Mouse (Mus musculus) hindlimb bud, embryonic 11.5 days (tissue): ENCODE data around the gene Zfp526.

Experiments
- DNase-seq: peaks from one replicate; pipeline ENCODE4 v3.0.0-alpha.2; 2012; ENCODE audit warnings: low read depth, low spot score; ENCODE audit errors: extremely low spot score

Gene Zfp526

DNA sequence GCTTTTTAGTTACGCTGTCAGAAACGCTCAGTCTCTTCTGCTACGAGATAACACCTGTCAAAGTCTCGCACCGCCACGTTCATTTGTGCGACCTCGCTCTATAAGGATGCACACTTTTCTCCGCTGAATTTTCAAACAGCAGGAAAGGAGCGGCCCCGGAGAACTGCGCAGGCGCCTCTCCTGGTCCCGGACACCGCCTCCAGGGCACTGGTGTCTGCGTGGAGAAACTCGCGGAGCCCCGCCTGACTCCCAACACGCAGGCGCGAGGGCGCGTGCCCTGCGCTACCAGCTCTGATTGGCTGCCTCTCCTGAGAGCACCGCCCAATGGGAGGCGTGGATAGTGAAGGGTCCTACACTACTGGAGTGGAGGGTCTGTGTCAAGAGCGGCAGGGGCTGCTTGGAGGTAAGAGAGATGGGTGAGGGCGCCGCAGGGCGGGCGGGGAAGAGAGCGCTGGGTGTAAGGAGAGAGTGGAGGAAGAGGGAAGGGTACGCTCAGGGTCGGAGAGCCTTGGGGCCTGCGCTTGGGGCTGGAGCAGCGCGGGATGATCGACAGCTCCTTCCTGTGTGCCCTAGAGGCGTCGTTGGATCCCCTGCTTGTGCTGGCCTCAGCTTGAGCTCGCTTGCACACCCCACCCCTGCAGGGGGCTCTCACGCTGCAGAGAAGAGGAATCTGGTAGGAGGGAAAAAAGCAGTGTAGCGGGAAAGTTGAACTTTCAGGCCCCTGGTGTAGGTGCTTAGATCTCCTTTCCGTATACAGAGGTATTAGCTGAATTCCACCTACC, at the start of gene Zfp526:
Gene Zfp526, plus strand, starts transcription at position 324 of the 782 bp plus-strand sequence.
- DNase-seq: peak; percentile 93

DNA sequence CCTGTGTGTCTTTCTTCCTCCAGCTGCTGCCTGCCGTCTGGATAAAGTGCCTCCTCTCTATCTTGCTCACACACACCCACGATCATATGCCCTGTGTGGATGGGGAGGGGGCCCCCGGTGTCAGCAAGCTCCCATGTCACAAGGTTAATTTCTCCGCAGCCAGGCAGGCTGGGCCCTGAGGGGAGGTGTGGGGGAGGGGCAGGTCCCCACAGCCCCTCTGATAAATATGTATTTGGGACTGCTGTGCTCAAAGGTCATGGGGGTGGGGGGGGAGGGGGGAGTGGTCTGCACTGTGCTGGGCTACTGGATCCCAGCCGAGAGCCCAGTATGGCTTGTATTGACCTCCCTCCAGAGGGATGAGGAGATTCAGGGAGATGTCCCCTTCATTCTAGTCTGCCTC, 48.6 kb upstream of the Zfp526 start:
- no peak for DNase-seq

DNA sequence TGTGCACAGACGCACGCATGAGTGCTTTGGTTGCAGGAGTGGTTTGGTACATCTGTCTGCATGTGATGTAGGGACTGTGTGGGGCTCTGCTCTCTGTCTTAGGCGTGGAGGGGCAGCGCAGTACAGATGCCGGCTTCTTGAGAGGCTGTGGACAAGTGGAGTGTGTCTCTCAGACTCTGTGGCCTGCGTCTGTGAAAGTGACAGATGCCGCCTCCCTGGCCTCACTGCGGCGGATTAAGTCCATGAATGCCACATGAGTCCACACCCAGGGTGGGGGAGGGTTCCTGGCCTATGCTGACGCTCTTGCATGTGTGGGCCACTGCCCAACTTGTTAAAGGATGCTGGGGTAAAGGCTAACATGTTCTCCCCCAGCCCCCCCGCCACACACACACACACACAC, 46.9 kb upstream of the Zfp526 start:
- DNase-seq: no peak

DNA sequence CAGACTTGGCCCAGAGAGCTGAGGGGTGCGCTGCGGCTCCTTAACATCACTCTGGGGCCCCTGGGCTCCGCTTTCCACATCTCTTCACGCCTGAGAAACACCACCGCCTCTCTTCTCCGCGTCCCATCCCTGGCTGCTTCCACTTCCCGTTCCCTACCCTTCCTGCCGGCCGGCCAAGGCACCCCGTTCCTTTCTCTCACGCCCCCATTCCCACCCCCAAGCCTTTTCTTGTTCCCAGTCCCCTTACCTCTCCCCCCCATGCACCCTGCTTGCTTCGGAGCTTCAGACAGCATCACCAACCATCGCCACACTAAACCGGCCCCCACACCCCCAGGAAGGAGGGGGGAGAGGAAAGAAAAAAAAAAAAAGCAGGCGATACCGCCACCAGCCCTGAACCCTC, 42.9 kb upstream of the Zfp526 start:
- DNase-seq: no peak

DNA sequence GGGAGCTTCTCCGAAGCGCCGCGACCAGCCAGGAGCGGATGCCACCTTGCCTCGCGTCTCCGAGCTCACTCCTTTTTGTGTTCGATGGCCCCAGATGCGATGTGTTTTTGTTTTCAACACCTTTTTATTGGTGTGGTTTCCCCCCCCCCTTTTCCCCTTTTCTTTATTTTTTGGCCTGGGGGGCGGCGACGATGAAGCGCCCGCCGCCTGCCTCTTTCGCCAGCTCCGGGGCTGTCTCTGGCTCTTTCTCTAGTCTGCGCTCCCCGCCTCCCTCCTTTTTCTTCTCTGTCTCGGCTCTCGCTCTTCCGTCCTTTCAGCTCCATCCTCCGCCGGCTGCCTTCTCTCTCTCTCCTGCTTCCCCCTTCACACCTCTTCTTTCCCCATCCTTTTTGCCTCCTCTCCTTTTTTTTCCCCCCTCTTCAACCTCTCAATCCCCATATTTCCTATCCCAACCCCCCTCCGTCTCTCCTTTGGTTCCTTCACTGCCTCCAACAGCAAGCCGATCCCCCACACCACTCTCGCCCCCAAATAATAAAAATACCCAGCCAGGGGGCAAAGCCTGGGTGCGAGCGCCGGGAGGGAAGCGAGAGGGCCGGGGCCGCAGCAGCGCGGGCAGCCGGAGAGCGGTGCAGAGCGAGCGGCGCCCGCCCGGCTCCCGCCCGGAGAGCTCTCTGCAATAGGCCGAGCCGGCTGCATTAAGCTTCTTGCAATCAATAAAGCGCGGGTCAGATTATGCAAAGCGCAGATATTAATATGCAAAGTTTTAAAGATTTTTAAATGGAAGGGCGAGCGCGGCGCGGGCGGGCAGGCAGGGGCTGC, 42.2 kb upstream of the Zfp526 start:
- no peak for DNase-seq

DNA sequence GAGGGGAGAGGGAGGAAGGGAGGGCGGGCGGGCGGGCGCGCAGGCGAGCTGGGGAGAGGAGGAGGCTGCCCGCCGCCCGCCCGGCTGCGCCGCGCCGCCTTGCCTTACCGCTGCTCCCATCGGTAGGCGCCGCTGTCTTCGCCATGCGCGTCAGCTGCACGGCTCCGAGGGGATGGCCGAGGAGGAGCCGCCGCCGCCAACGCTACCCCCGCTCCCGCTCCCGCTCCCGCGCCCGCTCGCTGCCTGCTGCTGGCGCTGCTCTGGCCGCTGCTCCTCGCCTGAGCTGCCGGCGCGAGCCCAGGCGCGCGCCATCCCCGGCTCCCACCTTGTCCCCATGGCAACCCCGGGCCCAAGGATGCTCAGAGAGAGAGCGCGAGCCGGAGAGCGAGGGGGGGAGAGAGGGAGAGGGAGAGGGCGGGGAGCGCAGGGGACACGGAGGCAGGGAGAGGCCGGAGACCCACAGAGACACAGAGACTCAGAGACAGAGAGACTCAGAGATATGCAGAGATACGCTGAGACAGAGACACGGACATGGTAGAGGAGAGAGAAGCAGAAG, 41.5 kb upstream of the Zfp526 start, which contains the start of gene Pou2f2:
Gene Pou2f2, minus strand, starts transcription at position 121 of the 556 bp plus-strand sequence.
- DNase-seq: no peak

DNA sequence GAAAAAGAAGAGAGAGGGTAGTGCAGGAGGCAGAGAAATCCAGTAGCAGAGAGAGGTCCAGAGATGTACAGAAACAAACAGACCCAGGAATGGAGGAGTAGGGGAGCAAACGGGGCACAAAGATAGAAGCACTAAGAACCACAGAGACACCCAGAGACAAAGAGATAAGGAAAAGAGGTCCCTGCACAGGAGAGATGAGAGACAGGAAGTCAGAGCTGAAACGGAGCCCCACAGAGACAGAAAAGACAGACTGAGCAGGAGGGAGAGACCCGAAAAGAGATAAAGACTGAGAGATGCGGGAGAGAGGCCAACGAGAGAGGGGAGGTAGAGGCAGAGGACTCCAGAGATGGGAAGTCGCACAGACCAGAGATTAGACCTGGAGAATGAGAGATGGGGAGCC, 40.7 kb upstream of the Zfp526 start:
- no peak for DNase-seq

DNA sequence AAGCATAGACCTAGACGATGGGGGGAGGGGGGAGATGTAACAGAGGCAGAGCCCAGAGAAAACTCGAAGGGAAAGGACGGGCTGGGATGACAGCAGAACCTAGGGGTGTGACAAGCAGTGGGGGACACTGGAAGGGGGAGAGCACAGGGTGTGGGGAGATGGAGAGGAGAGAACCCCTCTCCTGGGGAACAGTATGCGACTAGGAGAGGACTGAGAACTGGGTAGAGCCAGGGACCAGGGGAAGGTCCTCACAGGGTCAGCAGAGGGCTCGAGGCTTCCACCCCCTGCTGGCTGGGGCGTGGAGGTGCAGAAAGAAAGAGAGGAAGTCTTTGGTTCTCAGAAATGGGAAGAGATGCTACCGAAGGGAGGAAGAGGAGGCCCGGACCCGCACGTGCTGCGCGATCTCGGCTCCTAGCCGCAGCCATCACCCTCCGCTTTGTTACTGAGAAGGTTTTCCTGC, 39.9 kb upstream of the Zfp526 start:
- no peak for DNase-seq

DNA sequence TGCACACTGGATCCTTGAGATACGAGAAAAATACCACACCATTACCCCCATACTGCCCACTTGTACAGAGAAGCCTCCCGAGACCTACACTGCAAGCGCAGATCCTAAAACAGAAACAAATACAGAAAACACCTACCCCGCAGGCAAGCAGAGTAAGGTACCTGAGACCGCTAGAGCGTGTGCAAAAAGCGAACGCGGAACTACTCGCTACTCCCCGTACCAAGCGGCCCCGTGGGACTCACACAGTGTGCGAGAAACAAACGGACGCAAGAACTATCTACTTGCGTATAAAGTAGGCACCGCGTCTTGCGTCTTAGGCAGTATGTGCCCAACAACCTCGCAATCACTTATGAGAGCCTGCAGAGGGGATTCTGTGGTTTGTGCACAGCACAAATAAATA, 39.4 kb upstream of the Zfp526 start:
- no peak for DNase-seq

DNA sequence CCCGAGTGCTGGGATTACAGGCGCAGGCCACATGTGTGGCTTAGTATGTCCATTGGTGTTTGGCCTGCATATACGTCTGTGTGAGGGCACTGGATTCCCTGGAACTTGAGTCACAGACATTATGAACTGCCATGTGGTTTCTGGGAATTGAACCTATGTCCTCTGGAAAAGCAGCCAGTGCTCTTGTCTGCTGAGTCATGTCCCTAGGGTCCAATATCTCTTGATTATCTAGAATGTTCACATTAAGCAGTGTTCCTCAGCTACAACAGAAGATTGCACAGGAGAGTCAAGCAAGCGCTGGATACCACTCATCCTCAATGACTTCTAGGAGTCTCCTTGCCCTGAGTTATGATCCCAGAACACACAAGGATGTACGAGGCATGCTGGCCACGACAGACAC, 37.1 kb upstream of the Zfp526 start:
- no peak for DNase-seq

DNA sequence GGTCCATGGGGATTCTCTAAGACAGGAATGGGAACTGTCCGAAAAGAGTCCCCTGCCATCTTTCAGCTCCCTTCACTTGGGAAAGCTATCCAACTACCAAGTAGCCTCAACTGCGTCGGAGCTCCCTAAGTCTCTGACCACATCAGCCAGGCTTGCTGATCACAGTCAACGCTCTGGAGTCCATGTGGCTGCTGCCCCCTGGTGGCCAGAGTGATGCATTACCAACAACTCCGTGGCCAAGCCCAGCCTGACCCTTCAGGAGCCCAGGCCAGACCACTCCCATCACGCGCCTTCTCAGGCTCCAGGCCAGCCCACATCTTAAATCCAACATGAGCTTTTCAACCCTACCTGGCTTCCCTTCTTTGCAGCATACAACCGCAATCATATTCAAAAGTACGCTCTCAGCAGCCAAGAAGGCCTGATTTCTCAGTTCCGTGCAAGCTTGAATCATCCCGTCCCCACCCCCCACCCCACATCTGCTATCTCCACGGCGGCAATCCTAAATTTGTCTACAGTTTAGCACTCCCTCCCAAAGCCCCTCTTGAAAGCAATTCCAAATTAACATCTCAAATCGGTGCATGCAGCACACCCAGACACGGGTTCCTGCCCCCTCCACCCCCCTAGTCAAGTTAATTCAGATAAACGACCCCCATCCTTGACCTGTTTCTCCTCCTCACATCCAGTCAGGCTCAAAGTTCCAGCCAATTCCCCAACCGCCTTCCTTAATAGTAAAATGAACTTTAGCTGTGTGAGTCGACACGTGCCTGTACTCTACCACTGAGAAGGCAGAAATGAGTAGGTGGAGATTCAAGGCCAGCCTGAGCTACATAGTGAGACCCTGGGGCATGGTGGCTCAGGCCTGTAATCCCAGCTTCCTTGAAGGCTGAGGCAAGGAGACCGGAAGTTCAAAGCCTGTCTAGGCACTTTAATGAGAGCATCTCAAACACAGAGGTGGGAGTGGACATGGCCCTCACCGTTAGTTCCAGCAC, 33.3 kb upstream of the Zfp526 start:
- DNase-seq: peak; percentile 75

DNA sequence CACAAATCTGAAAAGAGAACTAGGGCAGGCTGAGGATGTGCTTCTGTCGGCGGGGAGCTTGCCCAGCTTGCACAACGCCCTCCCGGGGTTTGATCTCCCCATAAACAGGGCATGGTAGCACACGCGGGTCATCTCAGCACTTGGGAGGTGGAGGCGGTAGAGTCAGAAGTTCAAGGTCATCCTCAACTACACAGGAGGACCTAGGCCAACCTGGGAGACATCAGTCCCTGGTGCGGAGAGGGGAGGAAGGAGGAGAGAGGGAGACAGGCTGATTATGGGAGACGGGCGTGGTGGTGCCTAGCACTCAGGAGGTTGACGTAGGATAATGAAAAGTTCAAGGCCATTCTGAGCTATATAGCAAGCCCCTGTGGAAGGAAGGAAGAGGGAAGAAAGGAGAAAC, 30.4 kb upstream of the Zfp526 start:
- no peak for DNase-seq

DNA sequence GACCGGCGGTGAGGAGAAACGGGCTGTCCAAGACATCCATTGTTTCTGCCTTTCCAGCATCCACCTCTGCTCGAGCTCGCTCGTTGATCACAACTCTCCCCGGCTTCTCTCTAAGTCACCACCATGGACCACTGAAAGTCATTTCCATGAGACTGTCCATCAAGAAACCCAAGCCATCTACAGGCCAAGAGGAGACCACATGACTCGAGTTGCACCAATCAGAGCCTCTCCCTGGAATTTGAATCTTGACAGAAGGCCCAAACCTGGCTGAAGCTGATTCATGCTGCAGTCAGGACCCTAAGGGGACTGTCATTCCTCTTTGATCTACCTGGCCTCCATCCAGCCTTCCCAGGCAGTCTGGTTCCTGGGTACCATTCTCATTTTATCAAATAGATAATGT, 29.1 kb upstream of the Zfp526 start:
- no peak for DNase-seq

DNA sequence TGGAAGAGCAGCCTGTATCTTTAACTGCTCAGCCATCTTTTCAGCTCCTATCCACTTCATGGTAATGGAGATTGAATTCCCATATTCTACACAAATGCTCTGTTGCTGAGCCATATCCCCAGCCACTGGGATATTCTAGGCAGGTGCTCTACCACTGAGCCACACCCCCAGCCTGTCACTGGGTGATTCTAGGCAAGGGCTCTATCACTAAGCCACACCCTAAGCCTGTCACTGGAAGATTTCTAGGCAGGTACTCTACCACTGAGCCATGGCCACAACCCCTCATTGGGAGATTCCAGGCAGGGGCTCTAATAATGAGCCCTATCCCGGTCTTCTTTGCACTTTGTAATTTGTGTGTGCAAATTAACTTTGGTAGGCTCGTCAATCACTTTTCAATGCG, 26.1 kb upstream of the Zfp526 start:
- DNase-seq: no peak

DNA sequence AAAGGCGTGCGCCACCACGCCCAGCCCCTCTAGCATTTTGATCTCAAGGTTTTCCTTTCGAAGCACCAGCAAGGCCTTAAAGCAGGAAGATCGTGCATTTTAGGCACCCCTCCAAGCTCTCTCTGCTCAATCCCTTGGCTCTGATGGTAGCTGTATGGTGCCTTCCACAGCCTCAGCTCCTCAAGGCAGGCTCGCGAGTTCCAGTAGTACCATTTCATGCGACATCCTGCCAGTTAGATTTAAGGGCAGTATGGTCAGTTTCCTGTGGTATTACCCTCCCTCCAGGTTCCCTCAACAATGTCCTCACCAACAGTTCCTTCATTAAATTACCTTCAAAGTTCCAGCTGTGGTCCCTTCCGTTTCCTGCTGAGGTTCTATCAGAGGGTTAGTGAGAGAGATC, 25.1 kb upstream of the Zfp526 start:
- DNase-seq: no peak

DNA sequence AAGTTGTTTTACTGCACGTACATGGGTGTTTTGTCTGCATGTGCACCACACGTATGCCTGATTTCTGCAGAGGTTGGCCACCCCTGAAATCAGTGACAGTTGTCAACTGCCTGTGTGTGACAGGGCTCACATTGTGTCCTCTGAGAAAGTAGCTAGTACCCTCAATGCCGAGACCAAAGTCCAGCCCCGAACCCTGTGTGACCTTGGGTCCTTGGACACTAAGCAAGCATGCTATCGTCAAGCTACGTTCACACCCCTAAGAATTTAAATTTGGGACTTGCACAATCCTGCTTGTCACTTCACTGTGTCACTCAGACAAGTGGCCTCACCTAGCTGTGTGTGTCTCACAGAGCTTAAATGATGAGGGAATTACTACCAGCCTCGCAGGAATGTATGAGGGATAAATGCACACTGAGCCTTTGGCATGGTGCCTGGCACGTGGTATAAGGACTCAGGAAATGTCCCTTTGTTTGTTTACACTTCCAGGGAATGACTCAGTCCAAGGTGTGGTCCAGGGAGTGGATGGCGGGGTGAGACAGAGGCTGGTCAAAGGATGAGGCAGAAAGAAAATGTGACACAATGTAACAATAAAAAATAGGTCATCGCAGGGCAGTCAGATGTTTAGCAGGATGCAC, 23.7 kb upstream of the Zfp526 start:
- no peak for DNase-seq

DNA sequence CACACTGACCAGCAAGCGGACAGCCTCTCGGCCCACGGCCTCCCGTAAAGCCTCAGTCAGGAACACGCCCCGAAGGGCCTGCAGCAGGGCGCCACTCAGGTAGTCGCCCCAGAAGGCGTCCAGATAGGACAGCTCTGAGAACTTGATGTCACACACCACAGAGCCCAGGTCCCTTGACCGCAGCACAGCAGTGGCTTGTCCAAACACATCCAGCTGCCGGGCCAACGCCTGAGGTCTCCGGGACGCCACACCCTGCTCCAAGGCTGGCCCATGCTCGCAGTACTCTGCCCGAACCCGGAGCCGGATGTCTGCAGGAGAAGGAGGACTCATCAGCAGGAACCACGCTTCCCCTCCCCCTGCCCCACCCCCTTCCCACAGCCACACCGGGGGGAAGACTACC, 17.6 kb upstream of the Zfp526 start:
- no peak for DNase-seq

DNA sequence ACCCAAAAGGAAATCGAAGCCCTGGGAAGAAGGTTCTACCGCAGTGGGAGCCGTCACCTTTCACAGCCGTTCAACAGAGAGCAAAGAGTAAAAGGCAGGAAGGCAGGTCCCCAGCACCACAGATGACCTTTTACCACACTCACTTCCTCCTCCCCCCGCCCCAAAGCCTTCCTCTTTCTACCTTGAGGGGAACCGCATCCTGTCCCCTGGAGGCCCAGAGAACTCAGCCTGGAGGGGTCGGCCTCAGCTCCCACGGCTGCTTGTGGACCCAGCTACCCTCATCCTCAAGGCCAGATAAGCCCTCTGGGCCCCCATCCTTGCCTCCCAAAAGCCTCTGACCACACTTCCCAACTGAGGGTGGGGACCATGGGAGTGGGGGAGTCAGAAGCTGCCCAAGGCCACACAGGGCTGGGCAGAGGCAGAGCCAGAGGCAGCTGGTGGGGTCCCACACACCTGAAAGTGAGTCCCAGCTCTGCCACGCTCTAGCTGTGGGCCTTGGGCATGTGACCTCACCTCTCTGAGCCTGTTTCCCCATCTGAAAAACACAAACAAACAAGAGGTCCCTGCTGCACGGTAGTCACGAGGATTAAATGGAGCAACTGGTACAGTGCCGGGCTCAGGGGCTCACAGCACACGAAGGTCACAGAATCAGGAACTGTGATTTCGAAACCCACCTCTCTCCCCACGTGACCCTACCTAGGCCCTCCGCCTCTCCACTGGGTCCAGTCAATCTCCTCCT, 15.7 kb upstream of the Zfp526 start:
- no peak for DNase-seq

DNA sequence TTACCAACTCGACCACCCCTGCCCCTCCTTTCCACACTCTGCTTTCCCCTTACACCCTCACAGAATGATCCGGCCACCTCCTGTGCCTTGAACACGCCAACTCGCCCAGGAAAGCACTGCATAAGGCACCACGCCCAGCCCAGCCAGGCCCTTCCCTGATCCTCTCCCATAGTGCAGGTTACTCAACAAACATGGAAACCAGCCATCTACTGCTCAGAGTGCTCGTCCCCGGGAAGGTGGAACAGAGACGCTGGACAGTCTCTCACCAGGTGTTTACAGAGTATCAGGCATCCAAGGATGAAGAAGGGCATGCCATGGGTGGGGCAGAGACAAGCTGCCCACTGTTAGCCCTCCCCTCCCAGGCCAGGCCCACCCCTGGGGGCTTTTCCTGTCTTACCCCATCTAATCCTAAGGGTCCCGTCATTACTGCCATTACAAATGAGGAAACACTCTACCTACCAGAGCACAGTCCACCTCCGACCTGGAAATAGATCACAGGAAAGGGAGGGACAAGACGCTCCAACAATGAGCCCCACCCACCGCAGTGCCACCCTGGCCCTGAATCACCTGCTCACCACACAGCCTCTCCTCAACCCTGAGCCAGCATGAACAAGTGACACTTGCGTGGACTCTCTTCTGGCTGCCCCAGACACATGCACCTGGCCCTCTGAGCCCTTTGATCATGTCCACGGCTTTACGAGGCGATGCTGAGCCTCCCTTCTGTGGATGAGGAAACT, 15.0 kb upstream of the Zfp526 start:
- DNase-seq: no peak
